Mouse (Mus musculus) embryonic facial prominence, embryonic 10.5 days (tissue): Measurements from ENCODE around the gene 2610528A11Rik. TPM values are rescaled to one million over a fixed set of nuclear protein-coding genes. Genes with fewer than 3 reads are reported as not detected.

Experiments
- DNase-seq: peaks from one replicate; pipeline ENCODE4 v3.0.0-alpha.2; 2017; ENCODE audit warnings: low spot score
- H3K27ac ChIP-seq: fragments of 300-500 bp; sonication (generic); replicated peaks from 2 replicates; pipeline ENCODE4 v1.5.1; 2016; ENCODE audit warnings: mild to moderate bottlenecking
- H3K27me3 ChIP-seq: fragments of 300-500 bp; sonication (generic); replicated peaks from 2 replicates; pipeline ENCODE4 v1.6.1; 2016; ENCODE audit warnings: low read depth, mild to moderate bottlenecking; ENCODE audit not compliant: poor library complexity, severe bottlenecking
- H3K36me3 ChIP-seq: fragments of 300-500 bp; sonication (generic); replicated peaks from 2 replicates; pipeline ENCODE4 v1.6.1; 2016; ENCODE audit warnings: mild to moderate bottlenecking, moderate library complexity
- H3K4me1 ChIP-seq: fragments of 300-500 bp; sonication (generic); 2 replicates; pipeline ENCODE4 v1.6.1; 2016
- H3K4me3 ChIP-seq: fragments of 300-500 bp; sonication (generic); 2 replicates; pipeline ENCODE4 v1.5.1; 2016; ENCODE audit warnings: mild to moderate bottlenecking, moderate library complexity
- H3K9me3 ChIP-seq: fragments of 300-500 bp; sonication (generic); 2 replicates; pipeline ENCODE4 v1.6.1; 2016; ENCODE audit warnings: mild to moderate bottlenecking
- WGBS: fragments of 180-500 bp; shearing (Covaris S2); methylation state at CpG from one replicate; pipeline ENCODE4 v1.1.7; 2016; 5-methylcytosine and 5-hydroxymethylcytosine counted together
- polyA plus RNA-seq: library from polyadenylated mRNA; unstranded; fragments of >200 nt; fragmentation: Nextera tagmentation; extraction: Ambion mirVana; gene quantifications from 2 replicates; pipeline ENCODE4 v1.2.1, GENCODE M21; 2016

2610528A11Rik gene
- polyA plus RNA-seq, 1 experiment from 2014 or later = not detected

GRCm38 (mm10) chr14:37068516-37068915 is 45.3 kb downstream of the 2610528A11Rik start:
- H3K4me3 ChIP-seq = no peak overlapping the region
- DNase-seq = peak; percentile 78
- WGBS = 18% methylated on average over 9 of the region's 9 CpGs
- no peaks in the 10 kb centered on the region for H3K4me1 ChIP-seq
- H3K27me3 ChIP-seq = no peaks in the 10 kb centered on the region
- no peaks in the 10 kb centered on the region for H3K36me3 ChIP-seq
- H3K9me3 ChIP-seq = no peaks in the 10 kb centered on the region
- no peak overlapping the region for H3K27ac ChIP-seq

DNA sequence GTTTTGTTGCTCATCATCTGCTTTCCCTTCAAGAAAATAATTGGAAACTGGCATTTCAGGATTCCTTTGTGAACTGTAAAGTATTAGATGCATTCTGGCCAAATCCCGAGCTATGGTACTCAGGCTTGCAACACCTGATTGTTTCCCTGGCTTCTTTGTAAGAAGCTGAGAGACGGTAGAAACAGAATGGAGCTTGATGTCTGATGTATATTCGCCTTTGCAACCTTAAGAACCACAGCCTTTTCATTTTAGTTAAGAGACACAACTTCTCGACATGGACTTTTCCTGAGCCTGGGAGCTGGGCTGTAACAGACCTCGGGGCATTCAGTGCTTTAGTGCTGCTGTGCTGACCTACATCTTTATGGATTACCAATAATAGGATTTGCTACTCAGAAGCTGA is 46.2 kb downstream of the 2610528A11Rik start, which contains the start of gene Lrit2:
Gene Lrit2, plus strand, starts transcription at position 301 of the 400 bp plus-strand sequence.
- WGBS = 80% methylated on average over 5 of the region's 5 CpGs
- no peaks in the 10 kb centered on the region for H3K27me3 ChIP-seq

GRCm38 (mm10) chr14:37066636-37067035 is 47.2 kb downstream of the 2610528A11Rik start:
- Histone ChIP-seq H3K4me1 (no peaks in the 10 kb centered on the region), H3K36me3 (no peaks in the 10 kb centered on the region), H3K27ac (no peak overlapping the region), H3K4me3 (no peak overlapping the region), H3K9me3 (no peaks in the 10 kb centered on the region), H3K27me3 (no peaks in the 10 kb centered on the region)
- 65% methylated on average over 2 of the region's 2 CpGs for WGBS
- DNase-seq = no peak

More for the DNA sequence above, 46.2 kb downstream of the 2610528A11Rik start, which contains the start of gene Lrit2:
- no peak for DNase-seq
- Histone ChIP-seq H3K9me3 (no peaks in the 10 kb centered on the region), H3K4me3 (no peak within 1 kb of the TSS), H3K36me3 (no peaks in the 10 kb centered on the region), H3K27ac (no peak within 1 kb of the TSS), H3K4me1 (no peaks in the 10 kb centered on the region)

DNA sequence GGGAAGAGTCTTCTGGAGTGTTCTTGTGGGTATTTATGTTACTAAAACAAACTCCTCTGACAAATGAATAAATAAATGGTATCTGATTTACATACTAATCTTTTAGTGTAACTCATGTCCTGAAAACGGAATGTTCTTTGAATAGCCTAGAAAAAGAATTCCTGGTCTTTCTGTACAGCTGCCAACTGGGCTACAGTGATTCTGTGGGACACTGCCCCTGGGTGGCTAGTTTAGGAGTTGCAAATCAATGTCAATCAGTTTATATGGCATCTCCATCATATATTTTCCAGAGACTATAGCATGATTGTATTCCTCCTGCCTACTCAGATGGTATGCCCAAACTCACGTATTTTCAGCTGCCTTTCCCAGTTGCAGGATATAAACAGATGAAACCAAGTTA is 49.0 kb downstream of the 2610528A11Rik start:
- no peak for DNase-seq
- no peaks in the 10 kb centered on the region for H3K36me3 ChIP-seq
- H3K4me3 ChIP-seq = no peak overlapping the region
- H3K9me3 ChIP-seq = no peaks in the 10 kb centered on the region
- no peaks in the 10 kb centered on the region for H3K27me3 ChIP-seq
- 63% methylated on average over 2 of the region's 2 CpGs for WGBS
- H3K4me1 ChIP-seq = no peaks in the 10 kb centered on the region
- H3K27ac ChIP-seq = no peak overlapping the region

Other genes with a start within 250 kb of the 2610528A11Rik start
- 29.9 and 34.2 TPM in 2 replicates for gene Ccser2, start 145.2 kb downstream of the 2610528A11Rik start, polyA plus RNA-seq
- not detected in 2 replicates for gene Rgr, start 65.1 kb downstream of the 2610528A11Rik start, polyA plus RNA-seq
- not detected in 2 replicates for gene Lrit1, start 59.2 kb downstream of the 2610528A11Rik start, polyA plus RNA-seq
- not detected in 2 replicates for gene Lrit2, start 46.1 kb downstream of the 2610528A11Rik start, polyA plus RNA-seq
- 1.5 and 2.9 TPM in 2 replicates for gene Cdhr1, start 15.7 kb downstream of the 2610528A11Rik start, polyA plus RNA-seq
- gene Ghitm, start 21.2 kb upstream of the 2610528A11Rik start, polyA plus RNA-seq = 202 and 213 TPM in 2 replicates